Mouse (Mus musculus) heart, adult 2 months (tissue): Measurements from ENCODE around the gene Med13l.

Experiments
- CTCF ChIP-seq: fragments of 200-600 bp; IDR thresholded peaks from 2 replicates; pipeline ENCODE4 v1.8.1; 2022; ENCODE audit warnings: antibody characterized with exemption, mild to moderate bottlenecking, moderate library complexity
- POLR2A ChIP-seq: fragments of 200-500 bp; IDR thresholded peaks from 2 replicates; pipeline ENCODE4 v1.6.1; 2011; ENCODE audit warnings: mild to moderate bottlenecking, low read depth, low read length, control low read depth; ENCODE audit not compliant: insufficient read depth

GRCm38 (mm10) chr5:118722456-118722855 is 162.0 kb downstream of the Med13l start:
- TF ChIP-seq POLR2A (no peak), CTCF (no peak)
